In the genomic region with DNA sequence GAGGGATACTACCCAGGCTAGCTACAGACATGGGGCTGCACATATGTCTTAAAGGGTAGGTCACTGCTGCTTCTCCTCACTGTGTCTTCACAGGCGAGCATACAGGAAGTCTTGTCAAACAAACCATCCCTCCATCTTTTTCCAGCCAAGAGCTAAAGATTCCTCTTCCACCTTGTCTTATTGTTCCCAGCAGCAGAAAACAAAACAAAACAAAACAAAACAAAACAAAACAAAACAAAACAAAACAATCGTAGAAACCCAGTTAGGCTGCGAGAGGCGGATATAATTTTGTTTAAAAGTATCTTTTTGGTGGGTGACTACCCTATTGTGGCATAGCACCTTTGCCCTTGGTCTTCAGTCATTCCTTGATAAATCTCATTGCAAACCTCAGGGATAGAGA, we compare ENCODE assay signal across 25 mouse cellular contexts.
"Had no signal": no experiment of that assay in that cellular context is flagged by ENCODE, and none has a peak within 500 bp of the region (broad histone marks: within the 10 kb centered on the region; RNA-seq: fewer than 3 reads in every experiment).

No protein-coding gene starts in this region.

- DNase-seq: gastrocnemius, postnatal 14 days; gastrocnemius, postnatal 36 days; heart, adult 11 months; heart, adult 2 months; heart, postnatal 10 days; heart, postnatal 4 days; kidney, adult 18-20 months; kidney, adult 8-10 months; kidney, postnatal 10 days; kidney, postnatal 25 days; kidney, postnatal 4 days; liver; liver, embryonic 13.5 days had no signal

- ATAC-seq: hindbrain, embryonic 16.5 days; inflammation-experienced regulatory T-cells, adult 6 months; intestine, embryonic 15.5 days; intestine, postnatal 0 days had no signal

- H3K36me3 ChIP-seq: liver, embryonic 15.5 days had no signal

- H3K4me3 ChIP-seq: heart, adult 2 months; heart, embryonic 12.5 days; hindbrain, embryonic 10.5 days; hindbrain, embryonic 12.5 days; intestine, embryonic 15.5 days; layer of hippocampus, adult 2 months; left cerebral cortex, adult 2 months; liver, embryonic 13.5 days; liver, embryonic 15.5 days had no signal

- H3K4me2 ChIP-seq: heart, embryonic 12.5 days; hindbrain, embryonic 12.5 days; hindbrain, embryonic 14.5 days; intestine, embryonic 15.5 days; liver, embryonic 11.5 days; liver, embryonic 13.5 days; liver, embryonic 15.5 days had no signal

- H3K9ac ChIP-seq: heart, embryonic 12.5 days; hindbrain, embryonic 14.5 days; intestine, embryonic 15.5 days; liver, embryonic 13.5 days; liver, embryonic 15.5 days had no signal

- H3K27ac ChIP-seq: heart, adult 2 months; hindbrain, embryonic 14.5 days; intestine, embryonic 15.5 days; left cerebral cortex, adult 2 months; liver, embryonic 13.5 days; liver, embryonic 15.5 days had no signal

- H3K27me3 ChIP-seq: heart, embryonic 12.5 days; hindbrain, embryonic 12.5 days; intestine, embryonic 15.5 days; liver, embryonic 13.5 days had no signal

- H3K9me3 ChIP-seq: heart, embryonic 12.5 days; hindbrain, embryonic 10.5 days; hindbrain, embryonic 12.5 days; intestine, embryonic 15.5 days; liver, embryonic 13.5 days; liver, embryonic 15.5 days had no signal
